Mouse (Mus musculus): Measurements from ENCODE around the gene Angptl2.

- TF ChIP-seq EP300 (optimal IDR thresholded peaks at IDR 0.05) (no peak), CTCF (IDR thresholded peaks at IDR 0.05; ENCODE audit: low read depth) (no peak)
Observed at GRCm38 (mm10) chr2:33295115-33295514, 79.2 kb downstream of the Angptl2 start.
